Mouse (Mus musculus) hindbrain, embryonic 16.5 days (tissue): ENCODE measurements at regions not wholly inside any gene's neighbourhood (a gene's known extent, or its start where the extent isn't known, plus 50 kb on each side); places are given as distances from the start of the nearest gene placed in this dataset.

ENCODE experiments used
- ATAC-seq: fragments of 200-750 bp; cut with Nextera tagmentation; 2 replicates; pipeline ENCODE4 v1.8.0; 2017; ENCODE audit warnings: moderate TSS enrichment, moderate library complexity
- H3K27ac ChIP-seq: fragments of 300-500 bp; sonication (generic); 2 replicates; pipeline ENCODE4 v1.5.1; 2014; ENCODE audit warnings: low read depth, mild to moderate bottlenecking, control low read depth, low read length, moderate library complexity
- H3K27me3 ChIP-seq: fragments of 300-500 bp; sonication (generic); replicated peaks from 2 replicates; pipeline ENCODE4 v1.6.1; 2014; ENCODE audit warnings: low read length; ENCODE audit not compliant: control insufficient read depth, insufficient read depth
- H3K36me3 ChIP-seq: fragments of 300-500 bp; sonication (generic); 2 replicates; pipeline ENCODE4 v1.6.1; 2014; ENCODE audit warnings: mild to moderate bottlenecking, low read length, moderate library complexity, mixed read lengths; ENCODE audit not compliant: control insufficient read depth, insufficient read depth
- H3K4me1 ChIP-seq: fragments of 300-500 bp; sonication (generic); 2 replicates; pipeline ENCODE4 v1.6.1; 2014; ENCODE audit warnings: low read depth, low read length; ENCODE audit not compliant: control insufficient read depth, insufficient read depth
- H3K4me2 ChIP-seq: fragments of 300-500 bp; sonication (generic); 2 replicates; pipeline ENCODE4 v1.6.1; 2014; ENCODE audit warnings: mild to moderate bottlenecking, low read length, control low read depth, moderate library complexity
- H3K4me3 ChIP-seq: fragments of 300-500 bp; sonication (generic); 2 replicates; pipeline ENCODE4 v1.5.1; 2014; ENCODE audit warnings: mild to moderate bottlenecking, low read length, control low read depth, moderate library complexity
- H3K9ac ChIP-seq: fragments of 300-500 bp; sonication (generic); 2 replicates; pipeline ENCODE4 v1.6.1; 2014; ENCODE audit warnings: low read depth, mild to moderate bottlenecking, control low read depth, low read length, moderate library complexity
- H3K9me3 ChIP-seq: fragments of 300-500 bp; sonication (generic); 2 replicates; pipeline ENCODE4 v1.6.1; 2014; ENCODE audit warnings: mild to moderate bottlenecking, low read length, moderate library complexity; ENCODE audit not compliant: control insufficient read depth
- WGBS: fragments of 180-500 bp; shearing (Covaris S2); extraction: QIAGEN DNeasy Blood & Tissue Kit; methylation state at CpG from one replicate; pipeline ENCODE4 v1.1.7; 2014; 5-methylcytosine and 5-hydroxymethylcytosine counted together

- ATAC-seq: peak; percentile 56; the same call in 1 of the 2 replicates
- 25% methylated on average over 1 of the region's 1 CpGs for WGBS
- Histone ChIP-seq H3K9me3 (no peaks in the 10 kb centered on the region), H3K36me3 (no peaks in the 10 kb centered on the region), H3K27ac (no peak overlapping the region), H3K27me3 (no peaks in the 10 kb centered on the region), H3K9ac (no peak overlapping the region), H3K4me2 (no peak overlapping the region), H3K4me1 (no peaks in the 10 kb centered on the region), H3K4me3 (no peak overlapping the region)
Measured at GRCm38 (mm10) chrX:89574913-89575312, 165.4 kb upstream of the Pet2 start.

GRCm38 (mm10) chrX:89559318-89559717, 149.8 kb upstream of the Pet2 start:
- Histone ChIP-seq H3K9ac (no peak overlapping the region), H3K4me1 (no peaks in the 10 kb centered on the region), H3K4me3 (no peak overlapping the region), H3K36me3 (no peaks in the 10 kb centered on the region), H3K9me3 (no peaks in the 10 kb centered on the region), H3K27ac (no peak overlapping the region), H3K27me3 (no peaks in the 10 kb centered on the region), H3K4me2 (no peak overlapping the region)
- no peak for ATAC-seq
